Mouse (Mus musculus) brain, adult 2 months (tissue): ENCODE results near the gene Ifitm6.
"Not testable (repeated sequence)": the region's sequence is repeated elsewhere in the genome, so short reads cannot be mapped to it uniquely, and the experiment has no call there.

ENCODE experiments used
- DNase-seq: peaks from one replicate; pipeline ENCODE4 v3.0.0; 2011; ENCODE audit warnings: low read depth, low spot score

The Ifitm6 gene

DNA sequence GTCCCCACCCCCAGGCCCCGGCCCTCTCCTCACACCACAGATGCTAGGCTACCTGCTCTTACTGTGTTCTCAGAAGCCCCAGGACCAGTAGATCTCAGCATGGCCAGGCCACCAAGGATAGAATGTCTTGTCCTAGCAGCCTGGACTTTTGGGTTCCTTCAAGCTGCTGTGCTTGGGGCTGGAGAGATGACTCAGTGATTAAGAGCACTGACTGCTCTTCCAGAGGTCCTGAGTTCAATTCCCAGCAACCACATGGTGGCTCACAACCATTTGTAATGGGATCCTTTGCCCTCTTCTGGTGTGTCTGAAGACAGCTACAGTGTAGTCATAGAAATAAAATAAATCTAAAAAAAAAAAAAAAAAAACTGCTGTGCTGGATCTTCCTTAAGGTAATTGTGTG, at the start of gene Ifitm6:
TSS of gene Ifitm6 (minus strand) at position 101 of the 400 bp plus-strand sequence.
- not testable (repeated sequence) for DNase-seq

DNA sequence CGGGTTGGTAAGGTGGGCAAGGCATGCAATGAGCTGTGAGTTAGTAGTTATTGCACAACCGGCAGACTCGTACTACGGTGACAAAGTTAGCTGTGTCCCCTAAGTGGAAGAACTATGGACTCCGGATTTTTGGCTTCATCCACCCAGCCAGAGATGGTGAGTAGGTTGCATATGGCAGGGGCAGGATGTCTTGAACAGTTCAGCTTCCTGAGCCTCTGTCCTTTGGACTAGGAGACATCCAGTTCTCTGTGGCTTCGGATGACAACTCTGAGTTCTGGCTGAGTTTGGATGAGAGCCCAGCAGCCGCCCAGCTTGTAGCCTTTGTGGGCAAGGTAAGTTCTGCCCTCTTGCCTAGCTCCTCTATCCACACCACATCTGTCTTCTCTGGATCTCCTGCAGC, 46.9 kb upstream of the Ifitm6 start:
- DNase-seq, result no peak

DNA sequence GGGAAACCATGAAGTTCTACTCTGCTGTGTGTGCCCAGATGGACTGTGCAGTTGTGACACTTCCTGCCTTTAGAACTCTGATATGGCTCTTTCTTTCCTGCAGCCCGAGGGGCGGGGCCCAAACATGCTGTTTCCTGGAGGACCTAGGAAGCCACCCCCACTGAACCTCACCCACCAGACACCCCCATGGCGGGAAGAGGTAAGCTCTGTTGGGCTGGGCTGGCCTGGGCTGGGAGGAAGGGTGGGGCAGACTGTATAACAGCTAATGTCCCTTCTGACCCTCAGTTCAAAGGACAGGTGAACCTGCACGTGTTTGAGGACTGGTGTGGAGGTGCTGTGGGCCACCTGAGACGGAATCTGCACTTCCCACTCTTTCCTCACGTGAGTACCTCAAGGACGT, 46.5 kb upstream of the Ifitm6 start:
- no peak for DNase-seq

DNA sequence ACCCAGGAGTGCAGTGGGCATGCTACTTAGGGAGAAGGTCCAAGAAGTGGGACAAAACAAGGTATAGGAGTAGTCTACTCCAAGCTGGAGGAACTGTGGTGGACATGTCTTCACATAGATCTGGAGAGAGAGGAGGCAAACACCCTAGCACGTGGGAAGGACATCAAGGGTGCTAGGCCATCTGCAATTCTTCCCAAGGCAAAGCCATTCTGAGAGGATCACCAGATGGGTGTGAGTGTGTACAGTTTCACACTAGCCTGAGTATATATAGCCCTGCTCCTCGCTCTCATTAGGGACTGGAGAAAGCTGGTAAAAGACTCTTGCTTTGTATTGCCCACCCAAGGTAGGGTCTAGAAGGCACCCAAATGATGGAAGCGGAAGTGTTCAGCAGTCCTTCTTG, 45.6 kb upstream of the Ifitm6 start:
- peak; percentile 57 for DNase-seq

DNA sequence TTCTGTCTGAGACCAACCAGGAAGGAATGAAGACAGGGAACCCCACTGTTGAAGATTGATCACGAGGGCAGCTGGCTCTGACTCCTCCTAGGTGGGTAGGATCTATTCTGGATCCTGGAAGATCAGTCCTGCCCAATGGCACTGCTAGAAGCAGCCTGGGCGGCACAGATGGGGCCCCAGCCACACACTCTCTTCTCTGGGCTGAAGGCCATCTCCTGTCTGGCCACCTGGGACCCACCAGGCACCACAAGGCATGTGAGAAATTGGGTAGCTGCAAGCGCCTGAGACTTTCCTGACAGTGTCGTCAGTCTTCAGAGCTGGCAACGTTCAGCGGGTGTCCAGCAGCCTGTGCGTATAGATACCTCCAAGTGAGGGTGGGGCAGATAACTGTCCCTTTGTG, 44.8 kb upstream of the Ifitm6 start:
- peak; percentile 89 for DNase-seq

DNA sequence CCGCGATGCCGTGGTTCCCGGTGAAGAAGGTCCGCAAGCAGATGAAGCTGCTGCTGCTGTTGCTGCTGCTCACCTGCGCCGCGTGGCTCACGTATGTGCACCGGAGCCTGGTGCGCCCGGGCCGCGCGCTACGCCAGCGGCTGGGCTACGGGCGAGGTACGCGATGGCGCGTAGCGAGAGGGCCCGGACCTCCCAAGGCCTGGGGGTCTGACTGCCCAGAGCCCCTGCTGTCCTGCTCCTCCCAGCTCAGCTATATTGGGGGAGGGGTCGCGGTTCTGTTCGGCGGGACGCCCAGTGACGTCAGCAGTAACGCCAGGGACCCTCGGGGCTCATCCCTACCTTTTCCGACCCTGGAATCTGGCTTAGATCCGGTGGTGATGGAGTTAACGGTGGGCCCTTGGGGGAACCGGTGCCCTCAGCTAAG, 43.6 kb upstream of the Ifitm6 start:
- no peak for DNase-seq

DNA sequence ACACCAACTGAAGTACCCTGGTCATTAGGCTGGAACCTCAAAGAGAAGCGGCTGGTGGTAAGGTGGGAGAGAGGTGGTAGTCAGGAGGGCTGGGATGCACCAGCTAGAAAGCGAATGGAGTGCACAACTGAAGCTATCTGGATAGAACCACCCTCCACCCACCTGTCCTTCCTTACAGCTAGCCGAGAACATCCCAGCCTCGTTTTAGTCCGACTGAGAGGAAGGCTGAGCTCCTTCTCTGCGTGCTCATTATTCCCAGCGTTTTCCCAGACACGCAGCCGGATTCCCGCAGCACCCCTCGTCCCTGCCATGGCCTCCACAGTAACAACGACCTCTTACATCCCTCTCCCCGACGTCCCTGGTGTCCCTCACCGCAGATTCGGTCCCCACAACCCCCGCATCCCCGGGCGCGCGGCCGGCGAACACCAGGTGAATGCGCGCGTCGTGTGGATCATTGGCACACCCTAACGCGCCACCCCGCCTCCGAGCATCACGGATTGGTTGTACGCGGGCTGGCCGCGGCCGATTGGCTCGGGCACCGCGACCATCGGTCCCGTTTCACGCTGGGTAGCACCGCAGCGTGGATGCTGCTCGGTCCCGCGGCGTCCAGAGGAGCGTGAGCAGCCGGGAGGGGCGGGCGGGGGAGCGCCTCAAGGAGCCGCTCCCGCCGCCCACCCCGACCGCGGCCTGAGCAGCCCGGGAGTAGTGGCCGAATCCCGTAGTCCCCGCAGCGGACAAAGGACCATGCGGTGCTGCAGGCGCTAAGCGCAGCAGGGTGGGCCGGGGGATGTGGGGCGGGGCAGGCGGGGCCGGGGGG, 42.9 kb upstream of the Ifitm6 start, which contains the start of gene B4galnt4:
TSS of gene B4galnt4 (plus strand) at position 679 of the 817 bp plus-strand sequence.
- peak; percentile 98 for DNase-seq

DNA sequence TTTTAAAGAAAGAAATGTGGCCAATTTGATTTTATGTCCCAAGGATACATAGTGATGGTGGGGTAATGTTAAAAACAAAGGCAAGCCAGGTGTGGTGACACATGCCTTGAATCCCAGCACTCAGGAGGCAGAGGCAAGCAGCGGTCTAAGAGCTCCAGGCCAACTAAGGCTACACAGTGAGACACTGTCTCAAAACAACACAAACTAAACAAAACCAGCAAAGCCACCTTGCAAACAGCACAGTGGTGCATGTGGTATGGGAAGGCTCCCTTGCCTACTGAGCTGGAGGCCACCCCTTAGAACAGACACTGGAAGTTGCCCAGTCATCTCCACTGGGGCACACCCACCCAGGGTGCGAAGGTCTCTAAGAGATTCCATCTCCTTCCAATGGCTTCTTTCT, 42.2 kb upstream of the Ifitm6 start:
- peak; percentile 36 for DNase-seq

DNA sequence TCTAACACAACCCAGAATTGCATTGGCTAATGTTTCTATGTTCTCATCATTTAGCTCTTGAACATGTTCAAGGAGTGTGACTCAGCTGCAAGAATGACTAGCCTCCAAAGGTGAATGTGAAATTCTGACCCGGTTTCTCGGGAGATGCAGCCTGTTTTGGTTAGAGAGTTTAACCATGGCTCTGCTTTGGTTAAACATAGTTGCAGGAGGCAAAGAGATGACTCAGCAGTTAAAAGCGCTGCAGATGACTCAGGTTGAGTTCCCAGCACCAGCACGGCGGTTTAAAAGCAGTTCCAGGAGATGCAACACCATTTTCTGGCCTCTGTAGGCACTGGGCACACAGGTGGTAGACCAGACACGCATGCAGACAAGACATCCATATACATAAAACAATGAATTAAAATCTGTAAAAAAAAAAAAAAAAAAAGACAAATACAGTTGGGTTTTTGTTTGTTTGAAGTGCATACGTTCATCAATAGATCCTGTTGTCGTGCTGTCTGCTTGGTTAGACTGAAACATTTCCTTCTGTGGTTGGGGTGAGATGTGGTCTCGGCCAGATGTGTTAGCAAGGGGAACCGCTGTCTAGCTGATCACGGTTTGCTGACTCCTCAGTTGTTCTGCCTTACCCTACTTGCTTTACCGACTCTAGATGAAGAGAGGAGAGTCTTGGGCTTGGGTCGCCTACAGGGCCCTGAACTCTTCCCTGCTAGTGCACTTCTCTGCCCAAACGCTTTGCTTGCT, 41.0 kb upstream of the Ifitm6 start:
- peak; percentile 49 for DNase-seq

DNA sequence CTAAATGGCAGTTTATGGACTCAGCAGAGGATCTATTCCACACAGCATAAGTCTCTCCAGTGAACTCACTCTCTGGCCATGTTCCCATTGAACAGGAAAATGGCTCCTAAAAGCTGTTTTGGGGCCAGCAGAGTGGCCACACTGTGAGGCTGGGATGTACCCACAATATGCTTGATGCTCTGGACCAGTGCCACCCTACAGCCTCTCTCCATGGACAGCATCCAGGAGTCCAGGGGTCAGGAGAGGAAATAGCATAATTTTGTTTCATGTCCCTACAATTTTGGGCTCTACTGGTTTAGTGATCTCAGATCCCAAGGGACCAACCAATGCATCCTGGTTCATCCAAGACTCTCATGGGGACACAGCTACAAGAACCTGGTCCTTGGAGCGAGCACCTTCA, 39.8 kb upstream of the Ifitm6 start:
- DNase-seq, result no peak

DNA sequence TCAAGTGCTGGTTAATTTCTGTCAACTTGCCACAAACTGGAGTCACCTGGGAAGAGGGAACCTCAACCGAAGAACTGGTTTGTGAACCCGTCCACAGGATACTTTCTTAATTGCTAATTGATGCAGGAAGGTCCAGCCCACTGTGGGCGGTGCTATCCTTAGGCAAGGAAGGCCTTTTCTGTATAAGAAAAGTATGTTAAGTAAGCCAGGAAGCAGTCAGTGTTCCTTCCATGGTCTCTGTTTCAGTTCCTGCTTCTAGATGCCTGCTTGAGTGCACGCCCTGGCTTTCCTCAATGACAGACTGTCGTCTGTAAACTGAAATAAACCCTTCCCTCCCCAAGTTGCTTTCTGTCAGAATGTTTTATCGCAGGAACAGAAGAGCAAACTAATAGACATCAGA, 39.3 kb upstream of the Ifitm6 start:
- no peak for DNase-seq

DNA sequence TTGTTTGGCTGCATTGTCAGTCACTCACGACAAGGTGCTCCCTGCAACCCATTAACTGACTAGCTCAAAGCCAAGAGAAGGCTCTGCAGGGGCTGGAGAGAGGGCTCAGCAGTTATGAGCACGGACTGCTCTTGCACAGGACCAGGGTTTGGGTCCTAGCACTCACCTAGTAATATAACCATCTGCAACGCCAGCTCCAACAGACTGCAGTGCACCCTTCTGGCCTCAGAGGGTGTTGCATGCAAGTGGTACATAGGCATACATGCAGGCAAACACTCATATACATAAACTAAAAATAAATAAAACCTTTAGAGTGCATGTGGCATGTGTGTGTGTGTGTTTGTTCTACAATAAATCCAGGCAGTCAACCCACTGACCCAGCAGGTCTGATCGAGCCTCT, 38.1 kb upstream of the Ifitm6 start:
- no peak for DNase-seq

DNA sequence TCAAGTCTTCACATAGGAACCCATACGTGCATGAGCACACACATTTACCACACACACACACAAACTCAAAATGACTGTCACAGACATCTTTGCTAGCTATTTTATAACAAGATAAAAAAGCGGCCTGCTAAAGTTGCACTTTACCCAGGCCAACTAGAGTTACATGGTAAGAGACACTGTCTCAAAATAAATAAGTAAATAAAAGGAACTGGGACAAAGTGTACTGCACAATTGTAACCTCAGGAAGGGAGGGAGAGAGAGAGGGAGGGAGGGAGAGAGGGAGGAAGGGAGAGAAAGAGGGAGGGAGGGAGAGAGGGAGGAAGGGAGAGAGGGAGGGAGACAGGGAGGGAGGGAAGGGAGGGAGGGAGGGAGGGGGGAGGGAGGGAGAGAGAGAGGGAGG, 34.7 kb upstream of the Ifitm6 start:
- no peak for DNase-seq

DNA sequence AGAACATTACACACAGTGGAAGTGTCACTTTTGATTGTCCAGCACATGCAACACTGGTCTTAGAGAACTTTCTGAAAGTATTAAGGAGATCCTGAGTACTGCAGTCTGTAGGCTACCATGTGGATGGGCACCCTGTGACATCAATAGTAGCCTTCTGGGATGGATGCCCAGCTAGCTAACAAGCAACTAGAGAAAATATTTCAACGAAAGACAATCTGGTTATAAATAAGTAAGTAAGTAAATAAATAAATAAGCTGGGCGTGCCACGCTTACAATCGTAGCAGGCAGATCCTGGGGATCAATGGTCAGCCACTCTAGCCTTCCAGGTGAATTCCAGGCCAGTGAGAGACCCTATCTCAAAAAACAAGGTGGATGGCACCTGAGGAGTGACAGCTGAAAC, 34.3 kb upstream of the Ifitm6 start:
- no peak for DNase-seq

DNA sequence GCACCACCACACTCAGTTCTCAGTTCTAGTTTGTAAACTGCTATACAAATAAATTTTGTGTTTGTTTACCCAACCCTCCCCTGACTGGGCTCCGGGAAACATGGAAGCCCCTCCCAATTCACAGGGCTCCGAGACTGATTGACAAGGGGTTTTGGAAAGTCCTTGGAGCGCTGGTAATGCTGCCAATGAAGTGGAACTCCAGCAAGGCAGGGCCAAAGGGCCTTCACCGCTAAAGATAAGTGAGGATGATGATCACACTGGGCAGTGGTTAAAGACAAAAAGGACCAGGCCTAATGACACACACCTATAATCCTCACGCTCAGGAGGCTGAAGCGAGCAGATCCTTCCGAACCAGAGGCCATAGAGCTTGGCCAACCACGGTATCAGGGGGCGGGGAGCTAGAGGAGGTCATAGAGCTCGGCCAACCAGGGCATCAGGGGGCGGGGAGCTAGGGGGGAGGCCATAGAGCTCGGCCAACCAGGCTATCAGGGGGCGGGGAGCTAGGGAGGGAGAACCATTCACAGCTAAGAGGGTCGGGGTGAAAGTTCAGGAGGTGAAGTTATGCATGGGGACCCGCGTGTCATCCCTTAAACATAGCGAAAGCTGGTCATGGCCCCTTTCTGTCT, 33.4 kb upstream of the Ifitm6 start:
- DNase-seq, result no peak

DNA sequence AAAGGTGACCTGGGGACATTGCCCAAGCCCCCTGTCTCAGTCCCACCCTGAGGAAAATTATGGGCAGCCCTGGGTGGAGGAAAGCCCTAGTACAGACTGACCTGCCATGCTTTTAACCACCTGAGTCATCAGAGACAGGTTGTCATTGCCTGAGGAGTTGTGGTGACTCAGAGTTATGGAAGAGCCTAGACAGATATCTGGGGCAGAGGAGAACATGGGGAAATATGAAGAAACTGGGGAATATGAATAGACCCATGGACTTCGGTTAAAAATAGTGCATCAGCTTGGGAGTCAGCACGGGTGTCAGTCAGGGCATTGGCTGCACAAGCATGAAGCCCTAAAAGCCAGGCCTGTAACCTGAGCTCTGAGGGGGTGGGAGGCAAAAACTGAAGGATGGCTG, 31.6 kb upstream of the Ifitm6 start:
- peak; percentile 60 for DNase-seq

DNA sequence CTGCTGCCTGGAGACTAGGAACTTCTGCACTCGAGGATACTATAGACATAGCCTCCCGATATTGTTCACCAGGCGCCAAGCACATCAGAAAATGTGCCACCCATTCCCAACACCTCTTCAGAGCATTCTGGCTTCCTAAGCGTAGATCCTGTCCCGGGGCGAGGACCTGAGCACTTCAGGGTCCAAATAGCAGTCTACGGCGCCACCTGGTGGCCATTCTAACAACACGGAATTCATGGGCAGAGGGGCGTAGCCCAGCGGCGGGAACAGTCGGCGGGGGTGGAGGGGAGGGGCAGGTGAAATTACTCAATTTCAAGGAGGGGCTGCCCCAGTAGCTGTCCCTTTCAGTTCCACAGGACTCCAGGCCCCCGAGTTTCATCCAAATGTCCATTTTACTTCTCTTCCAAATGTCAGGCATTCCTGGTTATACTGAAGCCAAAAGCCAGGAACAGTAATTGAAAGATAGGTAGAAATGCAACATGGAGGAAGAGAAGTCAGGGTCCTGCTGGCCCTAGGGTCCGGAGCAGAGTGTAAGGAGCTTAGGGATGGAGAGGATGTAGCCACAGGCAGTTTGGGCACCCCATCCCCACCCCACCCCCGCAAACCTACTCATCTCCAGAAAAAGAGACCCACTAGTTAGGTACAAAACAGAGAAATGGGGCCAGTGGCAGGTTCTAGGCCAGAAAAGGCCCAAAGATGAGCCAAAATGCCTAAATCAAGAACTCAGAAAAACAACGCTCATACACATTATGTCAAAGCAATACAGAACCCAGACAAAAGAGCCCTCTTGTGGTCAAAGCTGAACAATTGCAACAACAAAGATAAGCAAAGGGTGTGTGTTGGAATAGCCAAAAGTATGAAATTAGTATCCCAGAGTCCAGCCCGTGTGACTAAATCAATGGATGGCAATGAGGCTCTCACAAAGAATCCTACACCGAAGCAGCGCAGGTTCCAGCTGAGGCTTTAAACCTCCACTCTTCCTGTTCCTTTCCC, 30.8 kb upstream of the Ifitm6 start:
- DNase-seq, result peak; percentile 95

DNA sequence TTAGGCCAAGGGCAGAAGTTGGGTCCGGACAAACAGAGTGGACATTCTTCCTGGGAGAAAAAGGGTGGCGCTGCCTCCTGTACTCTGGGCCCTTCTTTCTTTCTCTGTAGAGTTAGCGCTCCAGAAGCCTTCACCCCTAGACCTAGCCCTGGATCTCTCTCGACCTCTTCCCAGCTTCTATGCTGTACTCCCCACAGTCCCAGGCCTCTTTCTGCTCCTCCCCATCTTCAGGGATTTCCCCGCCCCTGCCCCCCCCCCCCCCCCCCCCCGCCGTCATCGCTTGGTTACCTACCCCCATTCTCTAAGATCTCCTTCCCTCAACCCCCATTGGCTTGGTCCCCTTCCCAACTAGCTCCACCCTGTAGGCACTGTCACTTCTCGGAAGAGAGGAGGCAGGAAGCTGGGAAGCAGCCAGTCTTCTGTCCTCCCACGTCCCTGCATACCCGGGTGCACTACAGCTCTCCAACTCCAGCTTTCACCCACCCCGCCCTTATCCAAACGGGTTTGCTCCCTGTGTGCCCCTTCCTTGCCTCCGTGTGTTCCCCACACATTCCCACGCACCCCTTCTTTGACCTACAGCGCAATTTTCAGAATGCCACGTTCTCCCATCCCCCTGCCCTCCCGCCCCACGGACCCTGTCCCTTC, 30.0 kb upstream of the Ifitm6 start:
- DNase-seq, result peak; percentile 93

DNA sequence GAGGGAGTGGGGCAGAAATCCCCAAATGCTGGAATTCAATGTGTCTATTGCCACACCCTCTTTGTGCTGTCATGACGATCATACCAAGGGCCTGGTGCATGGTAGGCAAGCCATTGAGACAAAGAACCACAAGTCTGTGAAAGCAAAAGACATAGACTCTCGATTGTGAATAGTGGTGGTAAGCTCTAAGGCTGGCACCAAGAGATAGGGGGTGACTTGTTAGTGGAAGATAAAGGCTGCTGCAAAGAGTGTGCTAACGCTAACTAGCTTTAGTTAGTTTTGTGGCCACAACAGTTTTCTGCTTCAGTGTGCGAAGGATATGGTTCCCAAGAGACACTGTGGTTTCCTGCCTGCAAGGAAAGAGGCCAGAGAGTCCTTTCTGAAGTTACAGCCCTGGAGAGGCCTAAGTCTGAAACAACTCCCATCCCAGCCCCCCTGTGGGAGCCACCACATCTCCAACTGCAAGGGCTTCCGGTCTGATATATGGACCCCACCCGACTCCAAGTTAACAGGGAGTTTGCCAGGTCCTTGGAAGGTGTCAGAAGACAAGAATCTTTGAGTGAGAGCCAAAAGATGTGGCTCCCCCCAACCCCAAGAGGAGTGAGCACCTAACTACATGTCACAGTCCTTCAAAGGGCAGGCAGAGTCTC, 29.3 kb upstream of the Ifitm6 start:
- DNase-seq, result no peak

DNA sequence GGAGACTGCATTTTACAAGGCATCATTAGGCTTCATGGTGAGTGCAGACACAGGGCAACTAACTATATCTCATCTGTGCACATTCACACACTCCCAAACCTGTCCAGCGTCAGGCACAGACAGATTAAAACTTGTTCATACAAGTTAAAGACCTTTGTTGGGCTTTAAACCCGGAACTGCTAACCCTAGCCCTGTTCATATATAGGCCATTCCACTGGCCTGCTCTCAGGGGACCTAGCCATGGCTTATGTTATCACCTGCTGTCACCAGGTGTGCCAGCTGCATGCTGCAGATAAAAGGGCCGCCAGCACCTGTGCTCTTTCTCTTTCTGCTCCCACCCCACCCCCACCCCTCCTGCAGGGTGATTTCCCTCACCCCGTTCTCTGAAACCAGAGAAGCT, 24.8 kb upstream of the Ifitm6 start:
- DNase-seq, result no peak
